Mouse (Mus musculus) spleen, adult 12 weeks (tissue): Measurements from ENCODE around the gene Prrc2a.

Experiments
- DNase-seq: peaks from one replicate; pipeline ENCODE4 v3.0.0; 2022; ENCODE audit warnings: low spot score

Prrc2a gene

DNA sequence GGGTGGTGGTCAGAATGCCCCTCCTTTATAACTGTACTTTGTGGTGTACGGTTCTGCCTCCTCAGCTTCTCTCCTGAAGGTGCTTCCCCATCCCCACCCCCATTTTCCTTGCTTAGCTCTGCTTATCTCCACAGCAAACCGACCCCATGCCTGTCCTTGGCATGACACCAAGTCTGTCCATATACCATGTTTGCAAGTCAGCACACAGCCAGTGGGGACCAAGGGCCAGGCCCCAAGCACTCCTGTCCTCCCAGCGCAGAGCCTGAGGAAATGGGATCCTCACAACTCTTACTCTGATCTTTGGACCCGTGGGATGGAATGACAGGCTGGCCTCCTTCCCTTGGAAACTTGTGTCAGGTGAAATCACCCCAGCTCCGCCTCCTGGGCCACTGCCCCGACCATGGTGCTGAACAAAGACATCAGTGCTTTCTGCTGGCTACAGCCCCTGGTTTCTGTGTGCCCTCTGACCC lies 61.4 kb downstream of the Prrc2a start:
- no peak for DNase-seq

GRCm38 (mm10) chr17:35102299-35102698 lies 62.4 kb downstream of the Prrc2a start:
- no peak for DNase-seq

- no peak for DNase-seq
These were observed 63.5 kb downstream of the Prrc2a start for GRCm38 (mm10) chr17:35101161-35101560.

DNA sequence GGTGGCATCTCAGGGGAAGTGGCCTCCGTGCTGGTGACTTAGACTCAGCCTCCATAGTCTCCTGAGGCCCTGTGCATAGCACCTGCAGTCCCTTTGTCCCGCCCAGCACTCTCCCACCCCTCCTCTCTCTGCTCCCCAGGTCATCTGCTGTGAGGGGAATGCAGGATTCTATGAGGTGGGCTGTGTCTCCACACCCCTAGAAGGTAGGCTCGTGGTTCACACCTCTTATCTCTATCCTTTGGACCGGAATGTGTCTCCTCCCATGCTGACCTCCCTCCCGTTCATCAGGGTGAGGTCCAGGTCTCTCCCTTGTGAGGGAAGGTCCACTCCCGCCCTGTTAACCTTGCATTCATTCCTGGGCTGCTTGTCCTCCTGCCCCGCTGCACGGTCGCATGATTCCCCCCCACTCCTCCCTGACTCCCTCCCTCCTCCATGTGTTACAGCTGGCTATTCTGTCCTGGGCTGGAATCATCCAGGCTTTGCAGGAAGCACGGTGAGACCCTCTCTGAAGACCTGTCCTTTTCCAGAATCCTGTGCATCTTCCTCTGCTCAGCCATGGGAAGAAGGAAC lies 64.4 kb downstream of the Prrc2a start:
- no peak for DNase-seq
